Mouse (Mus musculus) ZHBTc4 (cell line): Measurements from ENCODE around the gene Ranbp10.
"Not testable (repeated sequence)": the region's sequence is repeated elsewhere in the genome, so short reads cannot be mapped to it uniquely, and the experiment has no call there.

Experiments used
- DNase-seq: peaks from one replicate; pipeline ENCODE4 v3.0.0-alpha.2; 2011; ENCODE audit warnings: low read depth, low spot score

Gene Ranbp10

GRCm38 (mm10) chr8:105835318-105835717, 8.2 kb upstream of the Ranbp10 start:
- peak; percentile 86 for DNase-seq

GRCm38 (mm10) chr8:105833740-105834139, 6.6 kb upstream of the Ranbp10 start:
- DNase-seq: not testable (repeated sequence)

GRCm38 (mm10) chr8:105826379-105826778, 771 bp downstream of the Ranbp10 start:
- no peak for DNase-seq

- no peak for DNase-seq
Measured at GRCm38 (mm10) chr8:105825506-105825905, 1.6 kb downstream of the Ranbp10 start.

GRCm38 (mm10) chr8:105820925-105821324, 6.2 kb downstream of the Ranbp10 start:
- DNase-seq: no peak

- DNase-seq: no peak
Measured at GRCm38 (mm10) chr8:105819659-105820058, 7.5 kb downstream of the Ranbp10 start.

- DNase-seq: no peak
Measured at GRCm38 (mm10) chr8:105813241-105813640, 13.9 kb downstream of the Ranbp10 start.

- DNase-seq: no peak
Measured at GRCm38 (mm10) chr8:105812511-105812910, 14.6 kb downstream of the Ranbp10 start.

GRCm38 (mm10) chr8:105811543-105811942, 15.6 kb downstream of the Ranbp10 start:
- DNase-seq: no peak

- no peak for DNase-seq
Measured at GRCm38 (mm10) chr8:105811061-105811460, 16.1 kb downstream of the Ranbp10 start.

GRCm38 (mm10) chr8:105810245-105810786, 16.8 kb downstream of the Ranbp10 start:
- no peak for DNase-seq

- no peak for DNase-seq
Measured at GRCm38 (mm10) chr8:105808480-105808879, 18.7 kb downstream of the Ranbp10 start.

- no peak for DNase-seq
Measured at GRCm38 (mm10) chr8:105807766-105808165, 19.4 kb downstream of the Ranbp10 start.

- no peak for DNase-seq
Measured at GRCm38 (mm10) chr8:105805964-105806363, 21.2 kb downstream of the Ranbp10 start.

- DNase-seq: no peak
Measured at GRCm38 (mm10) chr8:105805346-105805745, 21.8 kb downstream of the Ranbp10 start.

GRCm38 (mm10) chr8:105804797-105805196, 22.4 kb downstream of the Ranbp10 start:
- DNase-seq: no peak

GRCm38 (mm10) chr8:105801153-105801904, 25.8 kb downstream of the Ranbp10 start:
- DNase-seq: no peak

- DNase-seq: peak; percentile 64
Measured at GRCm38 (mm10) chr8:105799091-105799812, 27.9 kb downstream of the Ranbp10 start.

- DNase-seq: no peak
Measured at GRCm38 (mm10) chr8:105798408-105798807, 28.7 kb downstream of the Ranbp10 start.

- DNase-seq: no peak
Measured at GRCm38 (mm10) chr8:105795785-105796184, 31.4 kb downstream of the Ranbp10 start.

- no peak for DNase-seq
Measured at GRCm38 (mm10) chr8:105794009-105794598, 33.0 kb downstream of the Ranbp10 start.

GRCm38 (mm10) chr8:105793331-105793730, 33.8 kb downstream of the Ranbp10 start:
- DNase-seq: no peak
